Mouse (Mus musculus) left cerebral cortex, adult 2 months (tissue): Measurements from ENCODE around the gene Kpna4. TPM values are rescaled to one million over a fixed set of nuclear protein-coding genes. Genes with fewer than 3 reads are reported as not detected.

Source experiments
- DNase-seq, 2 experiments: peaks; one replicate each; pipeline ENCODE4 v3.0.0; 2021 to 2022; ENCODE audit warnings: low spot score in 2 of 2, mixed read lengths in 1 of 2; ENCODE audit errors: extremely low spot score in 1 of 2
- H3K27ac ChIP-seq: fragments of 200-600 bp; 2 replicates; pipeline ENCODE4 v1.8.1; 2022
- H3K4me3 ChIP-seq: fragments of 200-600 bp; 2 replicates; pipeline ENCODE4 v1.8.1; 2022
- CTCF ChIP-seq: fragments of 200-600 bp; IDR thresholded peaks from 2 replicates; pipeline ENCODE4 v1.8.1; 2022; ENCODE audit warnings: antibody characterized with exemption, mild to moderate bottlenecking, moderate library complexity
- intact Hi-C: fragments of 180-260 bp; cut with DNase I; formaldehyde crosslinking; loops from one replicate; pipeline ENCODE4 v1.15.1; 2025
- total RNA-seq, 2 experiments: library from RNA; stranded (reverse); gene quantifications; 2 replicates each; pipeline ENCODE4 v1.2.3; 2021

Kpna4 gene
- total RNA-seq, 2 experiments from 2014 or later = 66.2 to 72.9 TPM

- TF ChIP-seq CTCF = no peak
- Histone ChIP-seq H3K27ac (no peak overlapping the region), H3K4me3 (no peak overlapping the region)
- no peak for DNase-seq
- intact Hi-C loops = no loop called here
Measured at GRCm38 (mm10) chr3:69142372-69142994, 15.6 kb upstream of the Kpna4 start.

GRCm38 (mm10) chr3:69140851-69141250 lies 13.9 kb upstream of the Kpna4 start:
- intact Hi-C loops = no loop called here
- H3K4me3 ChIP-seq = no peak overlapping the region

GRCm38 (mm10) chr3:69136059-69136458 lies 9.1 kb upstream of the Kpna4 start:
- no peak for TF ChIP-seq CTCF
- intact Hi-C loops = no loop called here
- H3K27ac ChIP-seq = no peak overlapping the region
- no peak overlapping the region for H3K4me3 ChIP-seq
- no peak for DNase-seq

More at GRCm38 (mm10) chr3:69140851-69141250, 13.9 kb upstream of the Kpna4 start:
- no peak overlapping the region for H3K27ac ChIP-seq
- DNase-seq = no peak
- no peak for TF ChIP-seq CTCF

- intact Hi-C loops = no loop called here
- no peak for DNase-seq
- no peak overlapping the region for H3K27ac ChIP-seq
Measured at GRCm38 (mm10) chr3:69130973-69131372, 4.1 kb upstream of the Kpna4 start.

GRCm38 (mm10) chr3:69127693-69128092 lies 780 bp upstream of the Kpna4 start:
- intact Hi-C loops = loop anchor here (2.0 to 10.0 kb wide), 2 partner anchors 189 to 357 kb away; partner anchors contain the start of gene Ppm1l
- H3K27ac ChIP-seq = peak overlapping the region; percentile 75; the same call in 1 of the 2 replicates

More at GRCm38 (mm10) chr3:69130973-69131372, 4.1 kb upstream of the Kpna4 start:
- TF ChIP-seq CTCF = no peak
- H3K4me3 ChIP-seq = no peak overlapping the region

GRCm38 (mm10) chr3:69127346-69127678 lies 399 bp upstream of the Kpna4 start:
- intact Hi-C loops = loop anchor here (2.0 to 10.0 kb wide), 2 partner anchors 189 to 357 kb away; partner anchors contain the start of gene Ppm1l
- Histone ChIP-seq H3K4me3 (peak overlapping the region; percentile 85), H3K27ac (peak overlapping the region; percentile 75; the same call in 1 of the 2 replicates)
- DNase-seq = no peak
- TF ChIP-seq CTCF = no peak

More at GRCm38 (mm10) chr3:69127693-69128092, 780 bp upstream of the Kpna4 start:
- H3K4me3 ChIP-seq = peak overlapping the region; percentile 85
- no peak for DNase-seq
- no peak for TF ChIP-seq CTCF

- intact Hi-C loops = loop anchor here (2.0 to 10.0 kb wide), 2 partner anchors 191 to 359 kb away; partner anchors contain the start of gene Ppm1l
- peak; percentile 17 to 31 for DNase-seq
- Histone ChIP-seq H3K4me3 (peak overlapping the region; percentile 85), H3K27ac (peak overlapping the region; percentile 94)
- peak; percentile 33 for TF ChIP-seq CTCF
Measured at GRCm38 (mm10) chr3:69125891-69126508, 913 bp downstream of the Kpna4 start.

- intact Hi-C loops = loop anchor here (10.0 kb wide), 1 partner anchor 359 kb away; no protein-coding TSS in a partner anchor
- DNase-seq = no peak
- TF ChIP-seq CTCF = no peak
- Histone ChIP-seq H3K4me3 (peak overlapping the region; percentile 85), H3K27ac (peak overlapping the region; percentile 94)
Measured at GRCm38 (mm10) chr3:69125461-69125860, 1.5 kb downstream of the Kpna4 start.

GRCm38 (mm10) chr3:69118827-69119226 lies 8.1 kb downstream of the Kpna4 start:
- no peak for DNase-seq
- no peak; the same call in 1 of the 2 replicates for TF ChIP-seq CTCF
- Histone ChIP-seq H3K4me3 (no peak overlapping the region), H3K27ac (no peak overlapping the region)
- intact Hi-C loops = no loop called here

GRCm38 (mm10) chr3:69114760-69115159 lies 12.2 kb downstream of the Kpna4 start:
- TF ChIP-seq CTCF = no peak
- no peak for DNase-seq
- intact Hi-C loops = no loop called here
- Histone ChIP-seq H3K27ac (no peak overlapping the region), H3K4me3 (no peak overlapping the region)

GRCm38 (mm10) chr3:69113956-69114355 lies 13.0 kb downstream of the Kpna4 start:
- TF ChIP-seq CTCF = no peak
- intact Hi-C loops = no loop called here
- Histone ChIP-seq H3K27ac (no peak overlapping the region), H3K4me3 (no peak overlapping the region)
- no peak for DNase-seq

GRCm38 (mm10) chr3:69109079-69109478 lies 17.8 kb downstream of the Kpna4 start:
- no peak overlapping the region for H3K4me3 ChIP-seq
- intact Hi-C loops = no loop called here
- TF ChIP-seq CTCF = no peak
- DNase-seq = no peak
- no peak overlapping the region for H3K27ac ChIP-seq
